Mouse (Mus musculus): ENCODE measurements around the gene Lhx6. TPM values are rescaled to one million over a fixed set of nuclear protein-coding genes. Genes with fewer than 3 reads are reported as not detected.
A peak's percentile ranks its signal among the peaks of the same experiment; 100 is the strongest.

Gene Lhx6
- polyA plus RNA-seq, 1 experiment from 2014 or later, result 0.46 TPM

DNA sequence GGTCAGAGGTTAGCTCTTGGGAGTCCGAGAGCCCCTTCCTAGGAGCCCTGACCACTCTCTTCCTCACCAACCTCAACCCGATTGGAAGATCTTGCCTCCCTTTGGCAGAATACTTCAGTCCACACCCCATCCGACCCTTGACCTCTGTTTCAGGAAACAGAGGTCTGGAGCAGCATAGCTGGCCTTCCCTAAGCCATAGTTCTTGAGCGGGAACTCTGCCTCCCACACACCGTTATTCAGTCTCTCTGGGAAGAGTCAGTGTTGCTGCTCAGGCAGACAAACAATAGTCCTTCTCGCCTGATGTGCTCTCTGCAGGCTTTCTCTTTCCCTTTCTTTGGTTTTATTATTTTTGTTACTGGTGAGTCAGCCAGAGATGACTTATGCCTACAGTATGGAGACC is 5.5 kb downstream of the Lhx6 start:
- DNase-seq, result no peak
- 0 out of 2 replicates have a peak, but pooled peaks cover 4% of the 10 kb centered on the region for H3K4me1 ChIP-seq (ENCODE audit: control insufficient read depth, insufficient read depth, low read length)
- peaks cover 98% of the 10 kb centered on the region for H3K27me3 ChIP-seq (ENCODE audit: control insufficient read depth, insufficient read depth, low read length)
- H3K4me2 ChIP-seq (ENCODE audit: low read length), result no peak overlapping the region
- no peak overlapping the region for H3K9ac ChIP-seq (replicated peaks; ENCODE audit: low read length)
- H3K4me3 ChIP-seq (replicated peaks; ENCODE audit: low read depth, low read length), result no peak overlapping the region
- no peaks in the 10 kb centered on the region for H3K9me3 ChIP-seq (ENCODE audit: control insufficient read depth, low read length)
- WGBS, result 4% methylated on average over 6 of the region's 6 CpGs
- no peaks in the 10 kb centered on the region for H3K36me3 ChIP-seq (ENCODE audit: control insufficient read depth, insufficient read depth, low read length)
- no peak for ATAC-seq (ENCODE audit: low FRiP score, low TSS enrichment)
- H3K27ac ChIP-seq (replicated peaks; ENCODE audit: low read depth, low read length), result no peak overlapping the region

DNA sequence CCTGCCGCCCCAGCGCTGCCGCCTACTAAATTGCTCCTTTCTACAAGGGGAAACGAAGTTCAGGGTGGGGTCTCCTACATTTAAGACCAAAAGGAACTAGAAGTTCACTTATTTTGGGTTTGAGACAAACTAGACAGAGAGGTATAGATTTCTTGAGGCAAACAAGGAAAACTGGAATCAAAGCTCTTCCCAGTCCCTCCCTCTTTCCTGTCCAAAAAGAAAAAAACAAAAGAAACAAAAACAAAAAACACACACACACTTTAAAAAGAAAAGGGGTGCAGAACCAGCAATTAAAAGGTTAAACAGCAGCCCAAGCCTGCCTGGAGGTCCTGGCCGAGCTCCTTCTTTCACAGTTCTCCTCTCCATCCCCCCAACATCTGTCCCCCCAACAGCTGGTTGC is 7.2 kb downstream of the Lhx6 start:
- no peak overlapping the region for H3K4me3 ChIP-seq (replicated peaks; ENCODE audit: low read depth, low read length)
- no peak overlapping the region for H3K9ac ChIP-seq (replicated peaks; ENCODE audit: low read length)
- 1% methylated on average over 5 of the region's 5 CpGs for WGBS
- H3K4me2 ChIP-seq (ENCODE audit: low read length), result no peak overlapping the region
- ATAC-seq (ENCODE audit: low FRiP score, low TSS enrichment) (no peak), DNase-seq (no peak)
- no peak overlapping the region for H3K27ac ChIP-seq (replicated peaks; ENCODE audit: low read depth, low read length)
- H3K27me3 ChIP-seq (ENCODE audit: control insufficient read depth, insufficient read depth, low read length), result peaks cover 99% of the 10 kb centered on the region
- H3K4me1 ChIP-seq (ENCODE audit: control insufficient read depth, insufficient read depth, low read length), result no peaks in the 10 kb centered on the region
- H3K9me3 ChIP-seq (ENCODE audit: control insufficient read depth, low read length), result no peaks in the 10 kb centered on the region
- no peaks in the 10 kb centered on the region for H3K36me3 ChIP-seq (ENCODE audit: control insufficient read depth, insufficient read depth, low read length)

DNA sequence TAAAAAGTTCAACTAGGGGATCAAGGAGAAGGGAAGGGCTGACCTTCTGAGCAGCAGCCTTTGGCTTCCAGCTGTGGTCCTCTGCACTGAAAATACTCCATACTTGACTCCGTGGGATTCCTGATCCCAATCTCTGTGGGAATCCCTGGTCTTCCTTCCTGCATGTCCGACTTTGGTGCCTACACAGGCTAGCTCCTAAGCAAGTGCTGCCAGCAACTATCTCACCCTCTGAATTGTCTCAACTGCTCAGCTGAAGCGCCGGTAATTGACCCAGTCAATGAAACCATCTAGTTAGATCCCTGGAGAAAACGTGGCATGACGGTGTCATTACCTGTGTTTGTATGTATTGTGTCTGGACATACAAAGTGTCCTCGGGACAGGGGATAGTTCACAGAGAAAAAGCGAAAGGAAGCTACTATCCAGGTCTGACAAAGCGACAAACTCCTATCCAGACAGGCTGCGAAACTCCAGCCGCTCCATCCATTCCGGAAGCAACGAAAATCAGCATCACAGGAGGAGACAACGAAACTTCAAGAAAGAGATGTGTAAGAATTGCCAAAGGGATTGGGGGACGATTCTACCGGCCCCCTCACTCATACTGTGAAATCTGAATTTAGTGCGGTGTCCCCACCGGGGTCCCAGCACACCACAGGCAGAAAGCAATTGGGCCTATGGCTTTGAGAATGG is 7.9 kb downstream of the Lhx6 start:
- ATAC-seq (ENCODE audit: low FRiP score, low TSS enrichment) (no peak), DNase-seq (peak; percentile 46)
- no peak overlapping the region for H3K4me2 ChIP-seq (ENCODE audit: low read length)
- H3K27me3 ChIP-seq (ENCODE audit: control insufficient read depth, insufficient read depth, low read length), result peaks cover 99% of the 10 kb centered on the region
- no peak overlapping the region for H3K27ac ChIP-seq (replicated peaks; ENCODE audit: low read depth, low read length)
- no peaks in the 10 kb centered on the region for H3K9me3 ChIP-seq (ENCODE audit: control insufficient read depth, low read length)
- WGBS, result 3% methylated on average over 18 of the region's 18 CpGs
- no peaks in the 10 kb centered on the region for H3K4me1 ChIP-seq (ENCODE audit: control insufficient read depth, insufficient read depth, low read length)
- H3K4me3 ChIP-seq (replicated peaks; ENCODE audit: low read depth, low read length), result no peak overlapping the region
- H3K9ac ChIP-seq (replicated peaks; ENCODE audit: low read length), result no peak overlapping the region
- no peaks in the 10 kb centered on the region for H3K36me3 ChIP-seq (ENCODE audit: control insufficient read depth, insufficient read depth, low read length)

DNA sequence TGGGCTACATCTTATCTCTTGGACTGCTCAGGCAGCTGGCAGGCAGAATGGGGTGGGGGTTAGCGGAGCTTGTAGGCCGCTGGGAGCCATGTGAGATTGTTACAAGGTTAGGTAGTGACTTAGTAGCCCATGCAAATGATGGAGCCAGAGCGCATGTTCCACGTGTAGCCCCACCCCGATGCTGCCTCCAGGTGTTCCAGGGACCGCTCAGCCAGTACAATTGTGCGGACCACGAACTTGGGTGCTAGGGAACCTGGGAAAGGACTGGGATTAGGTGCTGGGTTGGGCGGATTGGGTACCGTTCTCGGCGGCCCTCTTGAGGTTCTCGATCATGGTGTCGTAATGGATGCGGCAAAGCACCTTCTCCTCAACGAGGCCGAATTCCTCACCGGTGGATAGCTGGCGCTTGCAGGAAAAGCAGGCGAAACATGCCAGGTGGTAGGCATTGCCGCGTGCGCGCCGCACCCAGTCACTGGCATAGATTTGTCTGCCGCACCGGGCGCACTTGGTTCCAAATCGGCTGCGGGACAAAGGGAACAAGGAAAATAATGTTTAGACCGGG is 11.2 kb downstream of the Lhx6 start:
- no peak for ATAC-seq (ENCODE audit: low FRiP score, low TSS enrichment)
- Histone ChIP-seq H3K27me3 (ENCODE audit: control insufficient read depth, insufficient read depth, low read length) (peaks cover 98% of the 10 kb centered on the region), H3K9ac (replicated peaks; ENCODE audit: low read length) (no peak overlapping the region), H3K4me2 (ENCODE audit: low read length) (no peak overlapping the region), H3K4me1 (ENCODE audit: control insufficient read depth, insufficient read depth, low read length) (peaks cover 9% of the 10 kb centered on the region; the same call in 1 of the 2 replicates), H3K27ac (replicated peaks; ENCODE audit: low read depth, low read length) (no peak overlapping the region), H3K4me3 (replicated peaks; ENCODE audit: low read depth, low read length) (no peak overlapping the region), H3K36me3 (ENCODE audit: control insufficient read depth, insufficient read depth, low read length) (no peaks in the 10 kb centered on the region), H3K9me3 (ENCODE audit: control insufficient read depth, low read length) (no peaks in the 10 kb centered on the region)
- no peak for DNase-seq
- WGBS, result 4% methylated on average over 31 of the region's 31 CpGs

DNA sequence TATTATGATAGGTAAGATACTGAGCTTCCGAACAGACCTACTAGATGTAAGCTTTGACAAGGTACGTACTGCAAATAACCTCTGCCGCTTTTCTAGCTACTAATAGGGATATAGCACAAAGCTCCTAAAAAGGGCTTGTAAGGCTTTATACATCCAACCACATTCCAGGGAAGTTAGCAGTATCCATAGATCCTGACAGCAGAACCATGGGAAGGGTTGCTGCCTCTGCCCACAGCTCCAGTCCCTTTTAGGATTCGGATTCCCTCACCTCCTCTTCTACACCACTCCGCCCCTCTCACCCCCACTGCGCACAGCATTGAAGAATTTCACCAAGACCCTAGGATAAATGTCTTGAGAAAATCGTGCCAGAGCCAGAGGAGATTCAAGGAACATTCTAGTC is 11.9 kb downstream of the Lhx6 start:
- Histone ChIP-seq H3K4me1 (ENCODE audit: control insufficient read depth, insufficient read depth, low read length) (peaks cover 9% of the 10 kb centered on the region; the same call in 1 of the 2 replicates), H3K4me3 (replicated peaks; ENCODE audit: low read depth, low read length) (no peak overlapping the region), H3K36me3 (ENCODE audit: control insufficient read depth, insufficient read depth, low read length) (no peaks in the 10 kb centered on the region), H3K9ac (replicated peaks; ENCODE audit: low read length) (no peak overlapping the region), H3K27ac (replicated peaks; ENCODE audit: low read depth, low read length) (no peak overlapping the region), H3K9me3 (ENCODE audit: control insufficient read depth, low read length) (no peaks in the 10 kb centered on the region), H3K4me2 (ENCODE audit: low read length) (no peak overlapping the region), H3K27me3 (ENCODE audit: control insufficient read depth, insufficient read depth, low read length) (peaks cover 94% of the 10 kb centered on the region)
- ATAC-seq (ENCODE audit: low FRiP score, low TSS enrichment) (no peak), DNase-seq (no peak)
- WGBS, result 12% methylated on average over 7 of the region's 7 CpGs

DNA sequence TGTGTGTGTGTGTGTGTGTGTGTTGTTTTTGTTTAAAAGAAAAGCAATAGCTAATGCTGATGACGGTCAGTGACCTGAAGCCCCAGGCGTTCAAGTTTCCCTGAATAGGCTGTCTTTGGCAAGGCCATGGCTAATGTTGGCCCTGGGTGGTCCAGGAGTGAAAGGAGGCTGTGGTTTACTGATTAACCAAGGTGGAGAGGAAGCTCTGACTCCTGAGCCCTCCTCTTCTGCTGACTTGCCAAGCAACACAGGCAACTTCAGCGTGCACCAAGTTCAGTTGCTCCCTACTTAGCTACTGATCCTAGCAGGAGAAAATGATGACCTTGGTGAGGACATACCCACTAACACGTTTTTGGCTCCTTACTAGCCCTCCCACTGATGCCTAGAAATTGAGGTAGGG is 12.5 kb downstream of the Lhx6 start:
- H3K9ac ChIP-seq (replicated peaks; ENCODE audit: low read length), result no peak overlapping the region
- no peak overlapping the region for H3K27ac ChIP-seq (replicated peaks; ENCODE audit: low read depth, low read length)
- peaks cover 94% of the 10 kb centered on the region for H3K27me3 ChIP-seq (ENCODE audit: control insufficient read depth, insufficient read depth, low read length)
- DNase-seq (no peak), ATAC-seq (ENCODE audit: low FRiP score, low TSS enrichment) (no peak)
- H3K9me3 ChIP-seq (ENCODE audit: control insufficient read depth, low read length), result no peaks in the 10 kb centered on the region
- peaks cover 9% of the 10 kb centered on the region; the same call in 1 of the 2 replicates for H3K4me1 ChIP-seq (ENCODE audit: control insufficient read depth, insufficient read depth, low read length)
- H3K36me3 ChIP-seq (ENCODE audit: control insufficient read depth, insufficient read depth, low read length), result no peaks in the 10 kb centered on the region
- WGBS, result under 1% methylated on average over 4 of the region's 4 CpGs
- no peak overlapping the region for H3K4me2 ChIP-seq (ENCODE audit: low read length)
- H3K4me3 ChIP-seq (replicated peaks; ENCODE audit: low read depth, low read length), result no peak overlapping the region

DNA sequence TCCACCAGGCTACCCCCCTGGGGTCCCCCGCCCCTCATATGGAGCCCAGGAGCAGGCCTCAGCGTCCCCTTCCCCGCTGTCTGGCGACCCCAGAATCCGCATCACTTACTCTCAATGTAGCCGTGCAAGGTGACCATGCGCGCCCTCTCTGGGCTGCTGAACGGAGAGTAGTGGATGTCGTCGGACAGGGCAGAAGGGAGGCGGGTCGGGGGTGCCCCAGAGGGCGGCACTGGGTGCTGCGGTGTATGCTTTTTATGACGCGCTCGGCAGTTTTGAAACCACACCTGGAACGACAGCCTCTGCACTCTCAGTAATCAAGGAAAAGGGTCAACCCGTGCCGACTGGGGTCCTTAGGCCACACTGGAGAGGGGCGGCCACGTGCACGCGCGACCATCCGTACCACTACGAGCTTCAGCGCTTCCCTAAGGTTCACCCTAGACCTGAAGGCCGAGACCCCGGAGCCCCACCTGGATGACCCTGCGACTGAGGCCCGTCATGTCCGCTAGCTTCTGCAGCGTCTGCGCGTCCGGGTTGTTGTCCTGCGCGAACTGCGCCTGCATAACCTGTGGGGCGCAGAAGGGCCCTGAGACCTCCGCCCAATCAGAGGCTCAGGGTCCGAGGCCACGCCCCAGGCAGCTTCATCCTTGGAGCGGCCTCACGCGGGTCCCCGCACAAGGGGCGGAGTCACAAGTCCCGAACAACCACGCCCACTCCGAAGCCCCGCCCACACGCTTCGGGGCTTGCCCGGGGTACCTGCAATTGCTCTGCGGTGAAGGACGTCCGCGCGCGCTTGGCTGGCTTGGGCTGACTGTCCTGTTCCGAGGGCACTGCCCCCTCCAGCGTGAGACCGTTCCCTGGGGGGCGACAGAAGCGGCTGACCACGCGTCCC is 14.1 kb downstream of the Lhx6 start:
- Histone ChIP-seq H3K9me3 (ENCODE audit: control insufficient read depth, low read length) (no peaks in the 10 kb centered on the region), H3K4me3 (replicated peaks; ENCODE audit: low read depth, low read length) (peak overlapping the region; percentile 36), H3K27ac (replicated peaks; ENCODE audit: low read depth, low read length) (no peak overlapping the region), H3K9ac (replicated peaks; ENCODE audit: low read length) (no peak overlapping the region), H3K4me1 (ENCODE audit: control insufficient read depth, insufficient read depth, low read length) (peaks cover 9% of the 10 kb centered on the region; the same call in 1 of the 2 replicates), H3K4me2 (ENCODE audit: low read length) (peak overlapping the region; percentile 67), H3K36me3 (ENCODE audit: control insufficient read depth, insufficient read depth, low read length) (no peaks in the 10 kb centered on the region), H3K27me3 (ENCODE audit: control insufficient read depth, insufficient read depth, low read length) (peaks cover 83% of the 10 kb centered on the region)
- DNase-seq (peak; percentile 72), ATAC-seq (ENCODE audit: low FRiP score, low TSS enrichment) (peak; percentile 76)
- under 1% methylated on average over 70 of the region's 70 CpGs for WGBS

DNA sequence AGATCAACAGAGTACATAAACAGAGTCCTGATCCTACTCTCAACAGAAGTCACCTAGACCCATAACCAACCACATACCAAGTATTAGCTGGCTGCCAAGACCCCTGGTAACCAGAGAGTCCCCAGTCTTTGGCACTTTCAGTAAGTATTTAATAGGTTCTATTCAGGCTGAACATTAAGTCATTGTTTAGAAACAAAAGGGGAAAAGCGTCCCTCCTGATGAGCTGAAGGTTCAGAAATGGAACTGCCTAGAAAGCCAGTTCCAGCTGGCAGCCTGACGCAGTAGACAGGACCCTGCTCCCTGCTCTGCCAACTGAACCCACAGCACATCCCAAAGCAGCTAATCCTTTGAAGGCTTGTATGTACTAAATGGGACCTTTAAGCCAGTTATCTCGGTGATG is 16.0 kb downstream of the Lhx6 start:
- no peak overlapping the region for H3K4me3 ChIP-seq (replicated peaks; ENCODE audit: low read depth, low read length)
- H3K36me3 ChIP-seq (ENCODE audit: control insufficient read depth, insufficient read depth, low read length), result no peaks in the 10 kb centered on the region
- H3K27ac ChIP-seq (replicated peaks; ENCODE audit: low read depth, low read length), result no peak overlapping the region
- peaks cover 64% of the 10 kb centered on the region for H3K27me3 ChIP-seq (ENCODE audit: control insufficient read depth, insufficient read depth, low read length)
- ATAC-seq (ENCODE audit: low FRiP score, low TSS enrichment) (no peak), DNase-seq (no peak)
- no peaks in the 10 kb centered on the region for H3K9me3 ChIP-seq (ENCODE audit: control insufficient read depth, low read length)
- H3K9ac ChIP-seq (replicated peaks; ENCODE audit: low read length), result no peak overlapping the region
- 34% methylated on average over 3 of the region's 3 CpGs for WGBS
- peaks cover 9% of the 10 kb centered on the region; the same call in 1 of the 2 replicates for H3K4me1 ChIP-seq (ENCODE audit: control insufficient read depth, insufficient read depth, low read length)
- H3K4me2 ChIP-seq (ENCODE audit: low read length), result no peak overlapping the region
